Mouse (Mus musculus): ENCODE measurements around the gene Cbfa2t2.
A peak's percentile ranks its signal among the peaks of the same experiment; 100 is the strongest.

Cbfa2t2 gene

GRCm38 (mm10) chr2:154569071-154569748, 132.9 kb downstream of the Cbfa2t2 start:
- DNase-seq (ENCODE audit: low spot score), result no peak

- peak; percentile 88 for DNase-seq (ENCODE audit: low spot score)
These were observed 133.6 kb downstream of the Cbfa2t2 start, which contains the start of gene E2f1 for GRCm38 (mm10) chr2:154569836-154570286. E2f1 (minus strand) TSS chr2:154569892.

- no peak for DNase-seq (ENCODE audit: low spot score)
These were observed 134.4 kb downstream of the Cbfa2t2 start for GRCm38 (mm10) chr2:154570666-154571065.

GRCm38 (mm10) chr2:154571266-154571665, 135.0 kb downstream of the Cbfa2t2 start:
- DNase-seq (ENCODE audit: low spot score), result no peak

GRCm38 (mm10) chr2:154571976-154572375, 135.7 kb downstream of the Cbfa2t2 start:
- no peak for DNase-seq (ENCODE audit: low spot score)

- no peak for DNase-seq (ENCODE audit: low spot score)
These were observed 136.7 kb downstream of the Cbfa2t2 start for GRCm38 (mm10) chr2:154572996-154573395.

GRCm38 (mm10) chr2:154574271-154574670, 138.0 kb downstream of the Cbfa2t2 start:
- no peak for DNase-seq (ENCODE audit: low spot score)

- DNase-seq (ENCODE audit: low spot score), result no peak
These were observed 140.8 kb downstream of the Cbfa2t2 start for GRCm38 (mm10) chr2:154576876-154577743.

GRCm38 (mm10) chr2:154577744-154578067, 141.4 kb downstream of the Cbfa2t2 start:
- no peak for DNase-seq (ENCODE audit: low spot score)

- DNase-seq (ENCODE audit: low spot score), result no peak
These were observed 144.3 kb downstream of the Cbfa2t2 start for GRCm38 (mm10) chr2:154580586-154580985.

- DNase-seq (ENCODE audit: low spot score), result no peak
These were observed 145.1 kb downstream of the Cbfa2t2 start for GRCm38 (mm10) chr2:154581421-154581820.

- DNase-seq (ENCODE audit: low spot score), result peak; percentile 87
These were observed 147.9 kb downstream of the Cbfa2t2 start for GRCm38 (mm10) chr2:154583906-154584872.

GRCm38 (mm10) chr2:154584931-154585601, 148.8 kb downstream of the Cbfa2t2 start:
- DNase-seq (ENCODE audit: low spot score), result no peak

GRCm38 (mm10) chr2:154586405-154586804, 150.1 kb downstream of the Cbfa2t2 start:
- DNase-seq (ENCODE audit: low spot score), result no peak
